Mouse (Mus musculus) left cerebral cortex, adult 8-10 months (tissue): ENCODE measurements at regions not wholly inside any gene's neighbourhood (a gene's known extent, or its start where the extent isn't known, plus 50 kb on each side); places are given as distances from the start of the nearest gene placed in this dataset.

ENCODE experiments used
- DNase-seq, 2 experiments: peaks; one replicate each; pipeline ENCODE4 v3.0.0; 2022; ENCODE audit warnings: low spot score in 2 of 2

DNA sequence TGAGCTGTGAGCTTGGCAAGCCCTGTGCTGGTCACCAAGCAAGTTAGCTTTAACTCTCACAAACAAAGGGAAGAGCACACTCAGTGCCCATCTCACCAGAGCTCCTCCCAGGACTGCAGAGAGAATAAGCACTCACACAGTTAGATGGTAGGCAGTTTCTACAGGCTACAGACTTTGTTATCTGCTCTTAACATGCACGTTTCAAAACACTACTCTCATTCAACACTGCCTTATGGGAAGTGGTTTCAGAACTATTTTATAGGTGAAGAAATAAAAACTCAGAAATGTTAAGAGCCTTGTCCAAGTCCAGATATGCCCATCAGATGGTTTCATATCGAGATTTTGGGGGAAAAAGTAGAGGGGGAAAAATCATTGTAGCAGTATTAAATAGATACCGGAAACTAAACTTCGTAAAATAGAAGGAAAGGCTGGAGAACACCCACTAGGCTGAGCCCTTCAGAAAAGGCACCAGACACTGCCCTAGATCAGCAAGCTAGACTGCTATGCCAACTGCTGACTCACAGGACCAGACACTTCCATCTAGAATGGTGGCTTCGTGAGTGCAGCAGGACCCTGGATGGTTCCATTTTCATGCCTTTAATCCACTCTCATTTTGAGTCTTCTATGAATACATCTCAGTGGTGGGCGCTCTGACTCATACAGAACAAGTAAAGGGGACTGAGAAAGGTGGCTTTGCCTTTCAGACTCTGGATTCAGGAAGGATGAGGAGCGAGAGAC lies 51.3 kb upstream of the Serbp1 start:
- DNase-seq = no peak

DNA sequence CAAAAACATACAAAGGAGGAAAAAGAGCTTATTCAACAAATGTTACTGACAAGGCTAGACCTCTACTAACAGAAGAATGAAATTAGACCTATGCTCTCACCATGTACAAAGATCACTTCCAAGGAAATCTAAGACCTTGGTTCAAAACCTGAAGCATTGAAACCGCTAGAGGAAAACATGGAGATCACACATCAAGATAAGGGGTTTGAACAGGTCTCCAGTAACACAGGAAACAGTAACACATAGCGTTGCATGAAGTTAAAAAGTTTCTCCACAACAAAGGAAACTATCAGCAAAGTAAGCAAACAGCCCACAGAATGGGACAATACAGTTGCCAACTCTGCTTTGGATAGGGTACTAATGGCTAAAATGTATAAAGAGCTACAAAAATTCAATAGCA lies 53.3 kb upstream of the Serbp1 start:
- no peak for DNase-seq

DNA sequence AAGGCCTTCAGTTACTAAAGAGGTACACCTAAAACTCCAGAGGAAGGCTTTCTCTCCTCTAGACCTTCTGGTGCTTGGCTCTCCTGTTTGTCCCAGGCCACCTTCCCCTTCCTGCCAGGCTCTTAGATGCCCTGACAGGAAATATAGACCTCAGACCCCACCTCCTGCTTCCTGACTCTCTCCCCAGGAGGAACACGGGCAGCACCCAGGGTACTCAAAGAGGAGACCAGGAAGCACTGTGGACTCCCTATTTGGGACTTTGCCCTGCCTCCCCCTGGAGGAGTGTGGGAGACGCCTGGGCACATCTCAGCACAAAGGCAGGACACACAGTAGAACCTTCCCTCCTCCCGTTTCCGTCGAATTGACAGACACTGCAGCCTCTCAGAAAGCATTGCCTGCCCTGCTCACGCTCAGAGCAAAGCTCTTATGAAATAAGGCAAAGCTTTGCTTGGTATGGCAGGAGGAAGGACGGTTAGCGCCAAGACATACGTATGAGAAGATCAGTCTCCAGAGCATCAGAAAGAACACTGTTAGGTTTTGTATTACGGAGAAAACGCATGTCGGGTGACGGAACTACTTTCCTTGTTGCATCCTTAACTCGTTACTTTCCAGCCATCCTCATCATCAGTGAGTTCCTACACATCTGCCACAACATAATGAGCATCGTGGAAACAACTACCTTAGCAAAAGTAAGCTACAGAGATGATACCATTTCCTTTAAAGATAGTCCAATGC lies 54.3 kb upstream of the Serbp1 start:
- no peak for DNase-seq

DNA sequence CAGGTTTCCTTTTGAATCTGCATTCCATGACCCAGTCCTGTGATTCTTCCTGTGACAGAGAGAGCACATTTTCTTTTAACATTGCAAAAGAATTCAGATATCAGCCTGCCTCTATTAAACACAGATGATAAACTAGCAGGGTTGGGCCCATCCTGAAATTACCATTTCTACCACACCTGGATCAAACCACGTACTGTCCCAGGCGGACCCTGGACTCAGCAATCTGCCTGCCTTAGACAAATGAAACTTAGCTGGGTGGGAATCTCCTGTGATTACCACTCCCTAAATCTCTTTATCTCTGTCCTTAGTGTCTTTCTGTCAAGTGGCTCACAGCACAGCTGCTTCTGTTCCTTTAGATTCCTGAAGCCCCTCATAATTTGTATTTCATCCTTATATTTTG lies 55.5 kb upstream of the Serbp1 start:
- no peak for DNase-seq

DNA sequence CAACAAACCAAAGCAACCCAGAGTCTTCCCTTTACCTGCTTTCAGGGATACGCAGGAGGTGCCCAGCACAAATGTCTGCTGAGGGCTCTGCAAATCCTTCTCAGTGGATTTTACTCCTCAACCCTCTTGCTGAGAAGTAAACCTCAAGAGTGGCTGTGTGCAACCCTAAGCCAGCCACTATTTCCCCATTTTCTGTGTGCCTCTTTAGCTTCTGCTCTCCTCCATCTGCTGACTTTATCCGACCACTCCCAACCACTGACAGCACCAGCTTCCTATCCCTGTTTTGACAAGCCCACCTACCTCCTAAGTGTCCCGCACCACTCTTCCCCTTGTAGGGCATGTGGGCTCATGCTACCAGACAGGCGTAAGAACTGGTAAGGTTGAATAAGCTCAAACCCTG lies 56.5 kb upstream of the Serbp1 start:
- DNase-seq = no peak

DNA sequence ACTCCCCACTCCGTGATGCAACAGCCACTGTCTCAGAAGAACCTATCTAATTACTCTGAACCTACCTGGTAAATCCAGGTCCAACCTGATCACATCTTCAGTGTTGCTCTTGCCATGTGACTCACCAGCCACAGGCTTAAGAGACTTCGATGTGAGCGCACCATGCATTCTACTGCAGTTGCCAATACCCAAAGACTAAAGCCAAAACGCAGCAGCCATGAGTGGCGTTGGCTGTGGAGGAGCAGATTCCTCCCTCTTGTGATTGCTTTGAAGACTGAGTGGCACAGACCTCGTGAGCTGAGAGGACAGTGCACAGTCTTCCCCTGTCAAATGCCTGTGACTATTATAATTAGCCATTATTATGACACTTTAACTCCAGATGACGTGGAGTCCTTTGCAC lies 58.6 kb upstream of the Serbp1 start:
- no peak for DNase-seq

DNA sequence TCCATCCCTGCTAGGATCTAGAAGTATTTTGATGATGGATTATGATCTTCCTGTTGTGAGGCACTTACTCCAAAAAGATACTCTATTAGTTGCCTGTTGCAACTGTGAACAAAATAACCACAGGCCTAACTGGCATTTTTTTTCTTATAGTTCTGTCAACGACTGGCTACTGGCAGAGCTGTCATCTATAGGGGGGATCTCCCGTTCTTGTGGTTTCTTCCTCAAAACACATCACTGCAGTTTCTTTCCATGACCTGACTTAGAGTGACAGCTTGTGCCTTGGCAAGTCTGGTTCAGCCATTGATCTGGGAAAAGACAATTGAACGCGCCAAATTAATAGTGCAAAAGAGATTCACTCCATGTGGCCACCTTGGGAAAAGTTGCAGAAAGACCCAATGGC lies 59.4 kb upstream of the Serbp1 start:
- DNase-seq = no peak

DNA sequence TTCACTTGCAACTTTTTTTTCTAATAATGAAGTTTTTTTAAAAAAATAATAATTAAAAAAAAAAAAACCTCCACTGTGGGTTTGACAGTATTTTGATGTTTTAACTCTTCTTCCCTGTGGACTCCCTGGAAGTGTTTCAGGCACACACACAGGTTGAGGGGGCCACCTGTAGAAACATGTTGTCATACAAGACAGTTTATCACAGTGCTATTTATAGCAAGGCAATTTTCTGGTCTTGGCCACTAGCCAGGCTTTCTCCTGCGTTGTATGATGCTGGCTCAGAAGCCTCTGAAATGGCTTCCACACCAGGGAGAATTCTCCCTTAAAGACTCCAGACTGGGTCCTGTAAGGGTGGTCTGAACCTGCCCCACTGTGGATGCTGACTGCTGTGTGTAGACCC lies 59.9 kb upstream of the Serbp1 start:
- no peak for DNase-seq

DNA sequence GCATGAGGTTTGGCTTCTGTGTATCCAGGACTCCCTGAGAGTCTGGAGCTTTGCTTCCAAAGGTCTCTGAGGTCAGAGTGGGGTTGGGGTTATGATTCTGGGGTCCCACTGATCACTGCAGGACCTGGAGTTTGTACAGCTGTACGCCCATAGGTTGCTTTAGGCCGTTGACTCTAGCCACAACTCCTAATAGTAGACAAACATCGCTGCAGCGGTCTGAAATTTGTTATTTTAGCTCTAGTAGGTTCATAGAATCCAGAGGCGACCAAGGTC lies 67.4 kb upstream of the Serbp1 start:
- DNase-seq = no peak

DNA sequence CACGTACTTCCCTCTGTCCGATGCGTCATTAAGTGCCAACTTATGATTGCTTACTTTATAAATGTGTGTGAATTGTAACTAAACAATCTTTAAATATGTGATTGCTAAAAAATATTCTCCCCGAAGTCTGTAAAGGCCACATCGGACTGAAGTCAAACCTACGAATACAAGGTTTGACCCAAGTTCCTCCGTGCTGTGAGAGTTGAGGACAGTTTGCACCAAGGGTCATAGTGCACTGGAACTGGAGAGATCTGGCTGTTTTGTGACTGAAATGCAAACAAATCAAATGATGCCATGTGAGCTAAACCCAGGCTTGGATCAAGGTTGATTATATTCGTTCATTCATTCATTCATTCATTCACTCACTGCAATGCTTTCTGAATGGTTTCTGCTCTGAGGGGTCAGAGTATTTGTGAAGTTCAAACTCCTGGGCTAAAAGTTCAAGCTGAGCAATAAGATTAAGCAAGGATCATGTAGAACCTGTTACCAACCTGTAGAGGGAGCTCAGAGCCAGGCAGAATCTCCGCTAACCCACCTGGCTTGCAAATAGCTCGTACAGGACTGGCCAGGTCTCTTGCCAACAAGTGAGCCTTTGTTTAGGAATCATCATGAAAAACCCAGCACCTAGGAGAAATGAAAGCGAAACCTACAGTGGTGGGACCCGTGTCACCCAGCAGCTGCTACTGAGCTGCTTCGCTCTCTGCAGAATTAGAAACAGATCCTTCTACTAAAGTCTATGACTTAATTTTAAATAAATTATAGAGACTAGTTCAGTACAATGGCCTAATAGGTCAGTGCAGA lies 67.9 kb upstream of the Serbp1 start:
- no peak for DNase-seq

DNA sequence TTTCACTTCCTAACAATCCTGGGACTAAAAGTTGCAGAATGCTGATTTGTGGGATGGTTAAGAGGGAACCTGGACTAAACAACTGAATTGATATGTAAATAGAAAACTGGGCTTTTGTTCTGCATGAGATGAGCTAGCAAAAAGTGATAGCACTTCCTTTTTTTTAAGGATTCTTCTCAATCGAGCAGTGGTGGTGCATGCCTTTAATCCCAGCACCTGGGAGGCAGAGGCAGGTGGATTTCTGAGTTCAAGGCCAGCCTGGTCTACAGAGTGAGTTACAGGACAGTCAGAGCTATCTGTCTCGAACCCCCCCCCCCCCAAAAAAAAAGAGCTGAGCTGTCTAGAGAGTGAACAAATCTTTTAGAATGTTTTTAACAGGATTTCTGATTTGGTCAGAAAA lies 69.2 kb upstream of the Serbp1 start:
- DNase-seq = no peak

DNA sequence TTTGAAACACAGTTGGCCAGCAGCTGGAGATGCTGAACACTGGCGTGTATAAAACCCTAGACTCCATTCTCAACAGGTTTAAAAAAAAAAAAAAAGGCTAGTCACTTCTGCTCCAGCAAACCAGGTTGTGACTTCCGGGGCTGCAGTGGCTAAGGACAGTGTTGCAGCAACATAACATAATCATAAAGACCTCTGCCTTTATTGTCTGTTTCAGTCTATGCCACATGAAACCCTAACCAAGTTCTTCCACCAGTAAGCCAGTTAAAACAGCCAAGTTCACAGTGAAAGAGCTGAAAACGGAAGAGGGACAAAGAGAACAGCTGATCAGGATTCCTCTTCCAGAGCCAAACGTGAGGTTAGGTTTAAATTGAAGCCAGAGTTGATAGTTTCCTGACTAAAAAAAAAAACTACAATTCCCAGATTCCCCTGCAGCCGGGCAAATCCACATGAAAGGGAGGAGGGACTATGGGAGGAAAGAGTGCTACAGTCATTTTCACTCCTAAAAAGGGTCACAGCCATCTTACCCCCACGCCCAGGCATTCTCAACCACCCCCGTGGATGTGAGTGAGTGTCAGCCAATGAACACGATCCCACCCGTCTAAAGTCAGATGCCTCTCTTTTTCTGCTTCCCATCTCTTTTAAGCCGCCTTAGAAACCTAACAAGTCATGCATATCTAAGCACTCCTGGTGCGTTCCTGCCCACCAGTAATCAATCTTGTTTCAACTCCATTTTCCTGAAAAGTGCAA lies 69.8 kb upstream of the Serbp1 start:
- peak; percentile 30 to 31 for DNase-seq

DNA sequence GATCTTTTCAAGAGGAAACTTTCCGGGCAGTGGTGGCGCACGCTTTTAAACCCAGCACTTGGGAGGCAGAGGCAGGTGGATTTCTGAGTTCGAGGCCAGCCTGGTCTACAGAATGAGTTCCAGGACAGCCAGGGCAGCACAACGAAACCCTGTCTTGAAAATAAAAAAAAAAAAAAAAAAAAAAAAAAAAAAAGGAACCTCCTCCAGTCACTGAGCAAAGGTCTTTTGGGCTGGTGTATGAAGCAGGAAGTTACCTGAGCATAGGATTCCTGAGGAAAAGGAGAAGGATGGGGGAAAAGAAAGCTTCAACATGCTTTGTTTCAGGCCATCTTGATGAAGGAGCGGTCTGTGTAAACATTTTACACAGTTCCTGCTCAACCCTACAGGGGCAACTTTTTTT lies 72.9 kb upstream of the Serbp1 start:
- DNase-seq = no peak

DNA sequence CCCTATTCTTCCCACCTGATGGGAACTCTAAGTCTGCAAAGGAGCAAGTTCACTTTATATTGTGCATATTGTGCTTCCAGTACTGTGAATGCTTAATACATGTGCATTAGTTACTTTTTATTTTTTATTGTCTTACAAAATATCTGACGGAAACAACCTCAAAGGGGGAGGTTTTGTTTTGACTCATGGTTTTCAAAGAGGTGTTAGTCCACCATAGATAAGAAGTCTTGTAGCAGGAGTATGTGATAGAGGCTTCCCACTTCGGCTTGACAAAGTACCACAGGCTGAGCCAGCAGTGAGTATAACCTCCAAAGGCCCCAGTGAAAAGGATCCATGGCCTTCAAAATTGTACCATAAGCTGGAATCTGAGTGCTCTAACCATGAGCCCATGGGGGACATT lies 74.0 kb upstream of the Serbp1 start:
- DNase-seq = no peak

DNA sequence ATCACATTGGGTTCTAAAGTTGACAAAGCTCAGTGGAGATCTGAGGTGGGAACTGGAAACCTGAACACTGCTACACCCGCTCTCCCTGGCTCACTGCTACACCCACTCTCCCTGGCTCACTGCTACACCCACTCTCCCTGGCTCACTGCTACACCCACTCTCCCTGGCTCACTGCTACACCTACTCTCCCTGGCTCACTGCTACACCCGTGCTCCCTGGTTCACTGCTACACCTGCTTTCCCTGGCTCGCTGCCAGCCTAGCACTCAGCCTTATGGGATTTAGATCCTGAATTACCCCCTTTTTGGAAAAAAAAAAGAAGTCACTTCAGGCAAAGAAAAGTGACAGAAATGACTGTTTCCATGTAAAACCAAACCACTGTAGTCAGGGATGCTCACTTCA lies 75.2 kb upstream of the Serbp1 start:
- DNase-seq = no peak

DNA sequence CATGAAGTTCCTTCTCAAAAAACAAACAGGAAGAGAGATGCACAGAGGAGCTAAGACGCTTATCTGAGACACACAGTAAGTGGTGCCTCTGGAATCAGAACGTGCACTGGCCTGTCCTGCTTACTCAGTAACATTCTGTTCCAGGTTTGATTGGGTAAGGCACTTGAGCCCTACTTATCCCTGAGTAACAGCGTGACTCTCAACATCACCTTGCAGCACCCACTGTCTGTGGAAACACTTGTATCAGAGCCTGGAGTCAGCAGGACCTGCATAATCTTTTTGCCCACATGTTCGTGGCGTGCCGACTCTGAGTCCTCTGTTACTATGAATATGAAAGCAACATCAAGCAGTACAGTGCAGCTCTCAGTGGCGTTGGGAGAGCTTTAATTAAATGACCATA lies 76.4 kb upstream of the Serbp1 start:
- no peak for DNase-seq

DNA sequence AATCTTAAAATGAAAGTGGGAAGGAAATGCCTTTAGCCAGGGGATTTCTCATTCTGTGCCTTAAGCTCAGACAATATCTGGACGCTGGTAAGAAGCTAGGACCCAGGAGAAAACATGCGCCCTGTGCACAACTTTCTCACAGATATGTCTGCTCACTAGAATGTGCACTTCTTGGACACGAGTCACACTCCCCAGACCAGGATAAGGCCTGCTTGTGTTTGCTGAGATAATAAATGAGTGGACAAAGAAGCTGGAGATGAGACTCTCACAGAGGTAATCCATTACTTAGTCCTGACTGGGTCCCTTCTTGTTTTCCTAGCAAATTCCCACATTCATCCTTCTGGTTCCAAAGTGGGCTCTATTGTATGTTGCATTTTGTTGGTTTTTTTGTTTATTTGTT lies 77.4 kb upstream of the Serbp1 start:
- DNase-seq = no peak

DNA sequence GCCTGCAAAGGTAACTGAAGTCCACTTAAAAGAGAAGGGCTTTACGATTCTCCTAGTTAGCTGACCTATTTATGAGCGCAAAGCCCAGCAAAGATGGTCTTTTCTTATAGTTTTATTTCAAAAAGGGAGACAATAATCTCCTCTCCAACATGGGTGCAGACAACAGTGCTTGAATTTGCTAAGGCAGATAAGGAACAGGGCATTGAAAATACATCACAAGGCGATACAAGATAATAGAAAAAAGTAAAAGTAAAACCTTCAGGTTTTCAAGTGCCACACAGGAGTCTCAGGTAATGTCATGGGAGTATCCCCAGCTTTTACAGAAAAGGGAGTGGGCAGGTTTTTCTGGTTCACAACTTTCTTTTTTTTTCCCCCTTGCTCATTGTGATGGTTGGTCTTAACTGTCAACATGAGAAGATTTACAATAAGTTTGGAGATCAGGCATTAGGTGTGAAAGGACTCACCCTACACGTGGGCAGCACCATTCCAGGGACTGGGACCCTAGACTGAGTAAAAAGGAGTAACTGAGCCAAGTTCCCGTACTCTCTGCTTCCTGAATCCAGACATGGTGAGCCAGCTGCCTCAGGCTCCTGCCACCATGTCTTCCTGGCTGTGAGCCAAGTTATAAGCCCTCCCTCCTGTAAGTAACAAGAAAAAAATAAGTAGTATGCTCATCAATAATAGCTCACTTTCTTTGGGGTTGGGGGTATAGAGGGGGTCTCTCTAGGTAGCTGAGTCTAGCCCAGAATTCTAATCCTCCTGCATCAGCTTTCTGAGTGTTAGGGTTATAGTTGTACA lies 78.1 kb upstream of the Serbp1 start:
- DNase-seq = no peak

DNA sequence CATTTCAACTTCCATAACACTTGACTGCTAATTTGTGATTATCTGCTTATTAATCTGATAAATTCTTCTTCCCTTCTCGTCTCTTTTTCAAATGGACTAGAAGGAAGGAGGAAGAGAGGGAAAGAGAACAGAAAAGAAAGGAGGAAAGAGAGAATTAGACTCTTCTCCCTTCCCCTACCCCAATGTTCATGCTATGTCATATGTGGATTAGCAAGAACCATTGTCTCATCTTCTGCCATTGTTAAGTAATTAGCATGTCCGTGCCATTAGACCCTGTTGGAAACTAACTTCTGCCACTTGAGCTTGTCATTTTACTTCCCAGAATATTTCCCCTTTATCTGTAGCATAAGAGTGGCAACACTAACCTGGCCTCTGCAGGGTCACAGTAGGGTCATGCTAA lies 78.8 kb upstream of the Serbp1 start:
- no peak for DNase-seq

DNA sequence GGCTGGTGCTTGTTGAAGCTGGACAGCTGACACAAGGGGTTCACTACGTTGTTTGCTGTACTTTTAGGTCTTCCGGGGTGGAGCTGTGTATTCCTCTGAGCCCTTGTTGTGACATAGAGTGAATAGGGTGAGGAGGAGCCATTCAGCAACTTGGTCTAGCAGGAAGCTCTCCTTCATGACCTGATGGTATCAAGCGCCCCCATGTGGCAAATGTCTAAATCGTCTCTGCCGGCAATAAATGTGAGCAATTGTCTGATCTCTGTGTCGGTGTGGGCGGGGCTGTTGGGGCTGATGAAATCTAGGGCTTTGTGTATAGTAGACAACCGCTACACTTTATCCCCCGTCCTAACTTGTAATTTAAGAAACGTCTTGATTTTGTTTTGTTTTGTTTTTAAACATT lies 79.2 kb upstream of the Serbp1 start:
- peak; percentile 57 to 70 for DNase-seq

DNA sequence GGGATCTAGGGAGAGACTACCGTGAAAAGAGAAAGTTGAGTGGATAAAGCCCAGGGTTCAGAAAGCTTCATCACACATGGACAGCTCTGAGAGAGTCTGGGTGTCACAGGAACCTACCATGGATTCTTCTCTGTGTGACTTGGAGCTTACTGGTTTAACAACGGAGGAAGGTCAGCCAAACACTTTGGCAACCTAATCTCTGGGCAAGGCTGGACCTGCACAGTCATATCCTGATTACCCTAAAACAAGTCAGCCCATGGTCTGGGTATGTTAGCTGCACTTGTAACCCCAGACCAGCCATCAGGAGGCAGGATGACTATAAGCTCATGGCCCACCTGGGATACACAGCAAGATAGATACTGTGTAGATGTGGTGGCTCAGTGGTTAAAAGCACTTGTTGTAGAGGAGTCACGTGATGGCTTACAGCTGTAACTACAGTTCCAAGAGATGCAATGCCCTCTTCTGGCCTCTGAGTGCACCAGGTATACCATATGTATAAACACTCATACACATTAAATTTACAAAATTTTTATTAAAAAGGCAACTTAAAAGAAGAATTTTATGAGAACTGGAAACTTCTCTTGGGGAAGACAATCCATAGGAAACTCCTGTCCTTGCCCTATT lies 85.0 kb upstream of the Serbp1 start:
- no peak for DNase-seq
